Mouse (Mus musculus) ES-CJ7 (cell line): ENCODE results near the gene Grik3.

ENCODE experiments used
- DNase-seq: peaks from one replicate; pipeline ENCODE4 v3.0.0; 2011; ENCODE audit warnings: low read depth, low spot score

Gene Grik3

GRCm38 (mm10) chr4:125492122-125492505 is 1.6 kb downstream of the Grik3 start:
- DNase-seq = no peak

GRCm38 (mm10) chr4:125492706-125493105 is 2.2 kb downstream of the Grik3 start:
- no peak for DNase-seq

GRCm38 (mm10) chr4:125493124-125493523 is 2.6 kb downstream of the Grik3 start:
- DNase-seq = no peak

GRCm38 (mm10) chr4:125495477-125495876 is 5.0 kb downstream of the Grik3 start:
- peak; percentile 60 for DNase-seq

- peak; percentile 69 for DNase-seq
Observed at GRCm38 (mm10) chr4:125497001-125497400, 6.5 kb downstream of the Grik3 start.

GRCm38 (mm10) chr4:125497471-125497870 is 7.0 kb downstream of the Grik3 start:
- no peak for DNase-seq

DNA sequence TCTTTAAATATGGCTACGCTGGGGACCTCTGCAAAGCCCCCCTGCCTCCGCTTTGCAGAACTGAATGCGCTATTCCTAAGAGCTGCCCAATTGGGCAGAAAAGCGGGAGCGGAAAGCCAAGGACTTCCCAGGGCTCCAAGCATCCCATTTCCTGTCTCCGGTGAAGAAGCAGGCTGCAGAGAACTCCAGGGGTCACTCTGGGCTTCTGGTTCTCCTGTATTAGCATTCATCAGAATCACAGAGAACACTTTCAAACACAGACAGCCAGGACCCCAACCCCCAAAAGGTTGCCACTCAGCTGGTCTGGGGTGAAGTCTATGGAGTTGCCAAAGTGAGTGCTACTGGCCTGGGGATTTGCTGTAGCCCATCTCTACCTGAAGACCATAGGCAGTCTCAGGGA is 8.4 kb downstream of the Grik3 start:
- DNase-seq = peak; percentile 77

DNA sequence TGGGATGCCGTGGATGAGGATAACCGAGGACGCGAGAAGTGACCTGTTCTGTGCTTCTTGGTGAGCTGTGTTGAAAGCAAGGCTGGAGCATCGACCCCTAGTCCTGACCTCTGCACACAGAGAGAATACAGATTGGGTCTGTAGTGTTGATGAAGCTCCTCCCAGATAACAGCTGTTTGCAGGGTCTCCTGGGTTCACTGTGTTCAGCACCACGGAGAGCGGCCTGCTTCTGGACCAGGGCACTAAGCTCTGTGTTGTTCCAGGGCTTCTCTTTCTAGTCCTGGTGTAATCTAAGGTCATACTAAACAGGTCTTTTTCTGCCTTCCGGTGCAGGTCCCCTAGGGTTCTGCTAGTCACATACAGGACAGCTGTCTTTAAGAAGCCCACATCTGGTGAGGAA is 12.4 kb downstream of the Grik3 start:
- peak; percentile 35 for DNase-seq

- no peak for DNase-seq
Observed at GRCm38 (mm10) chr4:125512434-125512833, 21.9 kb downstream of the Grik3 start.

DNA sequence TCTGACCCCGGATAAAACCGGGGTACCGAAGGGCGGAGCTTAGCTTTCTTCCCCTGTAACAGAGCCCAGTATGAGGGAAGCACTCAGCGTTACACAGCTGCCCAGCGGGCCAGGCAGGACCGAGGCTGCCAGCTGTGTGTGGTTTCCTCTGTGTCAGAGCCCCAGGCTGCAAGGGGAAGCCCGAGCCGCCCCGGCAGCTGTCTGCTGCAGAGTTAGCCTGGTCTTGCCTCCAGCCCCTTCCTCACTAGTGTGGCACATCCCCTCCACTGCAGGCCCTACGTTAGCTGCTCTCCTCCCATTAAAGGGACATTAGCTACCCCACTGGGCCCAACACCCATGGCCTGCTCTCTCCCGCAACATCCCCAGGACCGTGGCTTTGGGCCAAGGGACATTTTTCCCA is 25.1 kb downstream of the Grik3 start:
- no peak for DNase-seq

DNA sequence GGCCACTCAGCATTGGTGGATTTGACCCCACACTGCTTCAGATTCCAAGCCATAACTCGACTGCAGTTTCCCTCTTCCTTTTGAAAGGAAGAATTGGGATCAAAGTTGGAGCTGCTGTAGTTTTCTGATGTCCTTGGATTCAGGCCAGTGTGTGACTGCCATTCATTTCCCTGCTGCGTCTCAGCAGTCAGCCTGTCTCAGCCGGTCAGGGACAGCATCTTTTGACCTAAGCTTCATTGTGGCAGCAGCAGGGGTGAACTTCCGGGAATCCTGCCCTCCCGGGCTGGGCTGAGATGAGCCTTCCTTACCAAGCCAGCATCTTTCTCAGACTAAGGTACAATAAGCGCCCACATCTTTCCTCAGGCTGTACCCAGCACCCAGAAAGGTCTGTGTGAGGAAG is 26.1 kb downstream of the Grik3 start:
- DNase-seq = peak; percentile 69

- no peak for DNase-seq
Observed at GRCm38 (mm10) chr4:125518861-125519260, 28.4 kb downstream of the Grik3 start.

- peak; percentile 44 for DNase-seq
Observed at GRCm38 (mm10) chr4:125522931-125523330, 32.4 kb downstream of the Grik3 start.

DNA sequence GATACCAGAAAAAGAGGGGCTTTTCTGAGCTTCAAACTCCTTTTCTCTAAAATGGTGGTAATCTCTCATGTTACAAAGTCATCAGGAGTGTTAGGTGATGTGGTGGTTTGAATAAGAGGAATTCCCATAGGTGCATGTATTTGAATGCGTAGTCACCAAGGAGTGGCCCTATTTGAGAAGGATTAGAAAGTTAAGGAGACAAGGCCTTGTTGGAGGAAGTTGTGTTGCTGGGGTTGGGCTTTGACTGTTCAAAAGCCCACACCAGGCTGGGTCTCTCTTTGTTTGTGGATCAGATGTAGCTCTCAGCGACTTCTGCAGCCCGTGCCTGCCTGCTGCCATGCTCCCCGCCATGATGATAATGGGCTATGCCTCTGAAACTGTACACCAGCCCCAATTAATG is 34.8 kb downstream of the Grik3 start:
- DNase-seq = peak; percentile 43

GRCm38 (mm10) chr4:125526425-125526824 is 35.9 kb downstream of the Grik3 start:
- no peak for DNase-seq

- peak; percentile 54 for DNase-seq
Observed at GRCm38 (mm10) chr4:125533965-125534364, 43.5 kb downstream of the Grik3 start.

GRCm38 (mm10) chr4:125534449-125534848 is 43.9 kb downstream of the Grik3 start:
- peak; percentile 98 for DNase-seq

DNA sequence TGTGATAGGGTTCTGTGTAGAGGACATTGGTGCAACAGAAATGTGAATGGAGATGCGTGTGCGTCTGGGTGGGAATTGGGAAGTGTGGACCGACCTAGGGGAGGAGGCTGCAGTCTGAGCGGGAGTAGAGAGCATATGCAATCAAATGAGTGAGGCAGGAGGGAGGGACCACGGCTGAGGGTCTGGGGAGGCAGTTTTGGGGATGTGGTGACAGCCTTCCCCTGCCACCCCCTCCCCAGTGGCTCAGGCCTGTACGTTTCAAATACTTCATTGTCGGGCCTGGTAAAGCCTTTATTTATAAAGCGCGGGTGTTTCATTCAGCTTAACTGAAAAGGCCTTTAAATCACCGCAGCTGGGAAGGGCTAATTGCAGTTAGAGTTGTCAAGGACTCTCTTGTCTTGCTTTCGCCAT is 44.5 kb downstream of the Grik3 start:
- DNase-seq = peak; percentile 71

DNA sequence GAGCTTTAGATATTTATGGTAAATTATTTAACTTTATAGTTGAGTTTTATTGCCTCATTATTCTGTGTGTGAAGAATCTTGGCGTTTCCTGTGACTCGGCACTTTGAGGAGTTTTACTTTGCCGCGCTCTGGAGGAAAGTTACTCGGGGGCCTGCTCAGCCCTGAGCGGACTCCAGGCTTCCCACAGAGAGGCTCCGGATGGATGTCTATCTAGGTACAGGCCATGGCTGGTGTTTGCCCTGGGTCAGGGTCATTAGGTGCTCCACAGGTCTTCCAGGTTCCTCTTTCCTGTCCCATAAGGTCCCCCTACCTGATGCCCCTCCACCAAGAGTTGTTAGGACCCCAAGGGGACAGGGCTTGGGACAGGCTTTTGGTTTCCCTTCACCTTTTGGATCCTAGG is 45.0 kb downstream of the Grik3 start:
- no peak for DNase-seq

- DNase-seq = peak; percentile 78
Observed at GRCm38 (mm10) chr4:125535977-125536376, 45.5 kb downstream of the Grik3 start.

DNA sequence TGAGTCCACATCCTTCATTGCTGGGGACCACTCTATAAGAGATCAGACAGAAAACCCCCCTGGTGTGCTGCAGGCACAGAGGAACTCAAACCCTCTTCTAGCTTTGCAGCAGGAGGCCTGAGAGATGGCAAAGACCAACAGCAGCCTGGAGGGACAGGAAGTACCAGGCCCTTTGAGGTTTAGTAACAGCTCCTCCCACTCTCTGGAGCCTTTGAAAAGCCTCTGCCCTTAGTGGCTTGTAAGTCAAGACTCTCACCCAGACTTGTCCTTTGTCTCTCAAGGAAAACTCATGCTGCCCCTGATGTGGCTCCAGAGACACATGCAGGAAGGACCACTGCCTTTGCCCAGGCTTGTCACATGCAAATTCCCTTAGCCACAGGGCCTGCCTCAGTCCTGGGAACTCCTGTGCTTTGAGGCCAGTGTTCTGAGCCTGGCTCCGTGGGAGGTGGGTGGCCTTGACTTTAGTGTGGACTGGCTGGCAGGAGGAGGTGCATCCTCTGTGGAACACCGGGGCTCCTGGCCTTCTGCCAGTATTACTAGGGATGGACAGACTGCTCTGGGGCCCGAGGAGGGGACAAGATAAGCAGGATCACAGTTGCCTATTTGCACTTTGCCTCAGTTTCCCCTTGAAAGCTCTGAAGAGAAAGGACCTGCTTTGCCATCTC is 47.9 kb downstream of the Grik3 start:
- DNase-seq = peak; percentile 92

- DNase-seq = no peak
Observed at GRCm38 (mm10) chr4:125539617-125540016, 49.1 kb downstream of the Grik3 start.

DNA sequence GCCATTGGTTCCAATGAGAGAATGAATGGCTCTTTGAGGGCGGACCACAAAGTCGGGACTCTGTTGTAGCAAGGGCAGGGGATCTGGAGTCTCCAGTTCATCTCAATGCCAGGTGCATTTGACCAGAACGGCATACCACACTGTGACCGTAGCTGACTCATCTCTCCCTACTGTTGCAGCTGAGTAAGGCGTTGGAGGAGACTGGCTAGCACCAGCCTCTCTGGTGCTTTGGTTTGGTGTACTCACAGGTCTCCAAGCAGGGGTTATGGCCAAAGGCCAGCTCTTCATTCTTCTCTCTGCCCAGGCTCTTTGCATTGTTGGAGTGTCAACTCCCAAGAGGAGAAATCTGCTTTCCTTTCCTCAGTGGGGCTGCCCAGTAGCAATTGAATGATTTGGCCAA is 52.7 kb downstream of the Grik3 start:
- DNase-seq = no peak
